Mouse (Mus musculus) MEL (cell line): ENCODE results near the gene Rbp7. TPM values are rescaled to one million over a fixed set of nuclear protein-coding genes. Genes with fewer than 3 reads are reported as not detected.

Experiments
- DNase-seq: peaks from one replicate; pipeline ENCODE4 v3.0.0; 2011; ENCODE audit warnings: low read depth, low spot score
- H3K27ac ChIP-seq: 2 replicates; pipeline ENCODE4 v1.5.1; 2012; ENCODE audit warnings: low read depth, mild to moderate bottlenecking, control low read depth, low read length, moderate library complexity; ENCODE audit not compliant: control insufficient read depth
- H3K27me3 ChIP-seq, 2 experiments: fragments of 150-350 bp in 1 of 2; sonication (generic) in 1 of 2; 2 replicates each; pipeline ENCODE4 v1.6.1; 2012; ENCODE audit warnings: low read length in 2 of 2, mild to moderate bottlenecking in 2 of 2, improper control_type of control experiment in 1 of 2, moderate library complexity in 1 of 2; ENCODE audit not compliant: insufficient read depth in 2 of 2, control insufficient read depth in 1 of 2
- H3K36me3 ChIP-seq, 2 experiments: 2 replicates each; pipeline ENCODE4 v1.6.1; 2012 to 2014; ENCODE audit warnings: low read length in 2 of 2, improper control_type of control experiment in 1 of 2, inconsistent platforms in 1 of 2, mild to moderate bottlenecking in 1 of 2; ENCODE audit not compliant: insufficient read depth in 2 of 2, control insufficient read depth in 1 of 2
- H3K4me1 ChIP-seq, 2 experiments: fragments of 150-350 bp in 1 of 2; sonication (generic) in 1 of 2; 2 replicates each; pipeline ENCODE4 v1.6.1; 2012; ENCODE audit warnings: low read length in 2 of 2, improper control_type of control experiment in 1 of 2, mild to moderate bottlenecking in 1 of 2; ENCODE audit not compliant: insufficient read depth in 2 of 2, control insufficient read depth in 1 of 2
- H3K4me3 ChIP-seq, 2 experiments: fragments of 150-350 bp in 1 of 2; sonication (generic) in 1 of 2; 2 replicates each; pipeline ENCODE4 v1.5.1; 2012; ENCODE audit warnings: low read depth in 2 of 2, low read length in 2 of 2, mild to moderate bottlenecking in 2 of 2, moderate library complexity in 2 of 2, control low read depth in 1 of 2, improper control_type of control experiment in 1 of 2; ENCODE audit not compliant: control insufficient read depth in 1 of 2, insufficient read depth in 1 of 2
- H3K79me2 ChIP-seq: 2 replicates; pipeline ENCODE4 v1.6.1; 2012; ENCODE audit warnings: mild to moderate bottlenecking, low read length, moderate library complexity; ENCODE audit not compliant: control insufficient read depth, poor library complexity, insufficient read depth
- H3K9ac ChIP-seq: 2 replicates; pipeline ENCODE4 v1.6.1; 2012; ENCODE audit warnings: low read depth, mild to moderate bottlenecking, control low read depth, low read length, moderate library complexity; ENCODE audit not compliant: control insufficient read depth, poor library complexity, severe bottlenecking
- H3K9me3 ChIP-seq: fragments of 150-350 bp; sonication (generic); replicated peaks from 2 replicates; pipeline ENCODE4 v1.6.1; 2012; ENCODE audit warnings: mild to moderate bottlenecking, low read length, improper control_type of control experiment, moderate library complexity; ENCODE audit not compliant: insufficient read depth
- CHD2 ChIP-seq: IDR thresholded peaks from 2 replicates; pipeline ENCODE4 v1.6.1; 2011; ENCODE audit warnings: low read length, improper control_type of control experiment
- ELF1 ChIP-seq: IDR thresholded peaks from 2 replicates; pipeline ENCODE4 v1.6.1; 2014; ENCODE audit warnings: low read depth, mild to moderate bottlenecking, inconsistent platforms, low read length, improper control_type of control experiment, moderate library complexity
- GATA1 ChIP-seq: IDR thresholded peaks from 2 replicates; pipeline ENCODE4 v1.6.1; 2011; ENCODE audit warnings: low read depth, low read length, improper control_type of control experiment
- MAZ ChIP-seq: IDR thresholded peaks from 2 replicates; pipeline ENCODE4 v1.6.1; 2012; ENCODE audit warnings: low read depth, mild to moderate bottlenecking, inconsistent platforms, low read length, improper control_type of control experiment
- MYC ChIP-seq: IDR thresholded peaks from 2 replicates; pipeline ENCODE4 v1.6.1; 2011; ENCODE audit warnings: low read depth, mild to moderate bottlenecking, low read length, improper control_type of control experiment, moderate library complexity
- NRF1 ChIP-seq: IDR thresholded peaks from 2 replicates; pipeline ENCODE4 v1.6.1; 2014; ENCODE audit warnings: low read depth, mild to moderate bottlenecking, inconsistent platforms, low read length, improper control_type of control experiment, moderate library complexity; ENCODE audit not compliant: poor library complexity, insufficient read depth, severe bottlenecking
- POLR2AphosphoS2 ChIP-seq: IDR thresholded peaks from 2 replicates; pipeline ENCODE4 v1.6.1; 2011; ENCODE audit warnings: low read length, improper control_type of control experiment
- RAD21 ChIP-seq: IDR thresholded peaks from 2 replicates; pipeline ENCODE4 v1.6.1; 2011; ENCODE audit warnings: mild to moderate bottlenecking, low read depth, low read length, improper control_type of control experiment
- SMC3 ChIP-seq: IDR thresholded peaks from 2 replicates; pipeline ENCODE4 v1.6.1; 2011; ENCODE audit warnings: low read depth, low read length, improper control_type of control experiment
- TBP ChIP-seq: IDR thresholded peaks from 2 replicates; pipeline ENCODE4 v1.8.0; 2011; ENCODE audit warnings: low read depth, low read length, improper control_type of control experiment
- USF1 ChIP-seq: IDR thresholded peaks from 2 replicates; pipeline ENCODE4 v1.6.1; 2014; ENCODE audit warnings: low read depth, mild to moderate bottlenecking, inconsistent platforms, low read length, improper control_type of control experiment, moderate library complexity
- ZC3H11A ChIP-seq: IDR thresholded peaks from 2 replicates; pipeline ENCODE4 v1.6.1; 2012; ENCODE audit warnings: low read depth, mild to moderate bottlenecking, inconsistent platforms, low read length, improper control_type of control experiment
- ZMIZ1 ChIP-seq: IDR thresholded peaks from 2 replicates; pipeline ENCODE4 v1.6.1; 2012; ENCODE audit warnings: low read depth, mild to moderate bottlenecking, inconsistent platforms, low read length, improper control_type of control experiment, moderate library complexity
- polyA plus RNA-seq, 2 experiments: library from polyadenylated mRNA; stranded (reverse) in 1 of 2; unstranded in 1 of 2; fragments of >175 nt in 1 of 2; fragments of >200 nt in 1 of 2; gene quantifications; 2 replicates each; pipeline versions ENCODE4 v1.2.1 to v1.2.4; 2012; ENCODE audit warnings: low replicate concordance in 2 of 2, low read depth in 1 of 2; ENCODE audit not compliant: insufficient read length in 2 of 2, insufficient read depth in 1 of 2, missing spikeins in 1 of 2
- total RNA-seq: library from RNA; depleted of rRNA; stranded (reverse); fragments of 300-350 nt; gene quantifications from 2 replicates; pipeline ENCODE4 v1.2.3, GENCODE M21; 2012

Rbp7 gene
- total and polyA plus RNA-seq, 3 experiments, result not detected

DNA sequence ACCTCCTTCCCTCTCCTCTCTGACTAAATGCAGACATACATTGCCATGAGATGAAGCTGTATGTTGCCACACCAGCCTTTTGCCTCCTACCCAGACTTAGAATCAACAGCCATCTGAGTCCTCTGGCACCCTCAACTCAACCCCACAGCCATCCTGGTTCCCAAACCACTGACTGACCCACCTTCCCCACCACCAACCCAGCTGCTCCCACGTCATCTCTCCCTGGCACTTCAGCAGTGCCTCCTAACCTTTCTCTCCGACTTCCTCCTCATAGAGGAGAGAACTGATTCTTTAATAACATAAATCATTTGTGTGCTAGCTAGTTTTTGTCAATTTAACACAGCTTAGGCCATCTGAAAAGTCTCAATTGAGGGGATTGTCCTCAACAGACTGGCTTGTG lies 37.8 kb downstream of the Rbp7 start:
- Histone ChIP-seq H3K36me3 (peaks cover 0 to 3% of the 10 kb centered on the region in 2 experiments; a peak in 2 of 4 replicates), H3K27me3 (no peaks in the 10 kb centered on the region), H3K4me1 (no peaks in the 10 kb centered on the region), H3K4me3 (no peak overlapping the region), H3K9ac (no peak overlapping the region), H3K27ac (no peak overlapping the region), H3K79me2 (peaks cover 66% of the 10 kb centered on the region), H3K9me3 (no peaks in the 10 kb centered on the region)
- TF ChIP-seq TBP, result no peak
- TF ChIP-seq GATA1, result no peak
- no peak for TF ChIP-seq RAD21
- no peak for TF ChIP-seq NRF1
- no peak for TF ChIP-seq MYC
- TF ChIP-seq, all 39 proteins: peak for 0
- no peak for DNase-seq

DNA sequence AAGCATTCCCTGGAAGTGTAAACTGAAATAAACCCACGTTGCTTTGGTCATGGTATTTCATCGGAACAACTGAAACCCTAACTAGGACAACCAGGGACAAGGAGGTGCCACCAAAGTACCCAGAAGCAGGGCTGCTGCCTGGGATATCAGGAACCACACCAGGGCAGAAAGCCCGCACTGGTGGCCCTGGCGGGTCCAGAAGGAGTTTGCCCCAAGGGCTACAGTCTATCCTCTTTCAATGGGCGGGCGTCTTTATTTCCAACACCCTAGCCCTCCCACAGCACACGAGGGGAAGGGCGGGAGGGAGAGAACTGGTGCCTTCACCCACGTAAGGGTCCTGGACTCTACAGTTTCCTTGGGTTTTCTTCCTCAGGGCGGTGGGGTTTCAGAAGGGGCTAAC lies 38.4 kb downstream of the Rbp7 start:
- no peaks in the 10 kb centered on the region for H3K9me3 ChIP-seq
- H3K4me3 ChIP-seq, result no peak overlapping the region
- no peak for TF ChIP-seq POLR2AphosphoS2
- TF ChIP-seq MAZ, result no peak
- no peak for TF ChIP-seq RAD21
- no peak for TF ChIP-seq ZC3H11A
- no peak for TF ChIP-seq USF1
- no peak for TF ChIP-seq TBP
- TF ChIP-seq ZMIZ1, result no peak
- no peak for TF ChIP-seq SMC3
- DNase-seq, result no peak
- no peaks in the 10 kb centered on the region for H3K4me1 ChIP-seq
- H3K27ac ChIP-seq, result no peak overlapping the region
- peaks cover 0 to 3% of the 10 kb centered on the region in 2 experiments; a peak in 2 of 4 replicates for H3K36me3 ChIP-seq
- no peaks in the 10 kb centered on the region for H3K27me3 ChIP-seq
- H3K9ac ChIP-seq, result no peak overlapping the region
- H3K79me2 ChIP-seq, result peaks cover 61% of the 10 kb centered on the region

DNA sequence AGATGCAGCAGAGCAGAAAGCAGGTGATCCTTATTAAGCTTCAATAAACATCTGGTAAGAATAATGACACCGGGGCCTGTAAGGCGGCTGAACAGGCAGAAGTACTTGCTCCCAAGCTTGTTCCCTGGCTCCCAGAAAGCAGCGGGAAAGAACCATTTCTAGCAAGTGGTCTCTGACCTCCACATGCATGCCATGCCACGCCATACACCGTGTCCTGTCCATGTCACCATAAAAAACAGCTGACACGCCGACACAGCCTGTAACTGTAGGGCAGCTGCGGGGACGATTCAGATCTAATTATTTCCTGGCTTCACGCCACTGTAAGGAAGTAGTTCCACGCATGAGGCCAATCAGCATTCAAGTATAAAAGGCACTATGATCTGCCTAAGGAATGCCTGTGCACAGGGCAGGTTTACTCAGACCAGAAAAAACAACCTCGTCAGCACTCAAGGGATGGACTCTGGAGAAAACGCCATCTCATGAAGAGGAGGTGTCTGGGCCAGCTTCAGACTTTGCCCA lies 39.1 kb downstream of the Rbp7 start:
- TF ChIP-seq CHD2 (no peak), ZC3H11A (no peak), ELF1 (no peak), SMC3 (no peak)
- peaks cover 0 to 3% of the 10 kb centered on the region in 2 experiments; a peak in 2 of 4 replicates for H3K36me3 ChIP-seq
- peaks cover 54% of the 10 kb centered on the region for H3K79me2 ChIP-seq
- H3K9me3 ChIP-seq, result no peaks in the 10 kb centered on the region
- H3K9ac ChIP-seq, result no peak overlapping the region
- no peak overlapping the region for H3K27ac ChIP-seq
- no peak overlapping the region for H3K4me3 ChIP-seq
- no peaks in the 10 kb centered on the region for H3K4me1 ChIP-seq
- no peak for DNase-seq
- no peaks in the 10 kb centered on the region for H3K27me3 ChIP-seq
